Mouse (Mus musculus): Measurements from ENCODE around the gene Sike1.

Gene Sike1

DNA sequence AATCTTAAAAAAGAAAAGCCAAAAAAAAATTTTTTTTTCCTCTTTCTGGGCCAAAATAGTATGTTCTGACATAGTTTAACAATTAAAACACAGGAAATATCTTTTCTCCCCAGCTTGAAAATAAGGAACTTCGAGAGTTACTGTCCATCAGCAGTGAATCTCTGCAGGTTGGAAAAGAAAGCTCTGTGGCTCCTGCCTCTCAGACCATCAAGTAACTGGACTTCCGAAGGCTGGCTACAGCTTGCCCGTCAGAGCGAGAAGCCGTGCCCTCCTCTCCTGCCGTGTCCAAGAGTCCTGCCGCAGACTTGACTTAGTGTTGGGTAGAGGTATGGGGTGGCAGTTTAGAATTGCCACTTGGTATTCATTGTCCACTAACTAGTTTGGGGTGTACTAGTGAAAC lies 6.1 kb downstream of the Sike1 start:
- peaks cover 11% of the 10 kb centered on the region for H3K4me1 ChIP-seq (replicated peaks; ENCODE audit: low read depth, low read length)
- H3K27me3 ChIP-seq (ENCODE audit: insufficient read depth, low read length) = no peaks in the 10 kb centered on the region
- no peak overlapping the region for H3K4me3 ChIP-seq (replicated peaks; ENCODE audit: low read length)
- peaks cover 75% of the 10 kb centered on the region for H3K36me3 ChIP-seq (ENCODE audit: insufficient read depth, low read length)
- no peaks in the 10 kb centered on the region for H3K9me3 ChIP-seq (ENCODE audit: low read length)
- TF ChIP-seq NANOG (IDR thresholded peaks at IDR 0.05; ENCODE audit: borderline replicate concordance, low read length) = no peak
- no peak for TF ChIP-seq POU5F1 (IDR thresholded peaks at IDR 0.05; ENCODE audit: borderline replicate concordance, low read length)
- TF ChIP-seq CTCF (conservative IDR thresholded peaks at IDR 0.05; ENCODE audit: low read length) = no peak

DNA sequence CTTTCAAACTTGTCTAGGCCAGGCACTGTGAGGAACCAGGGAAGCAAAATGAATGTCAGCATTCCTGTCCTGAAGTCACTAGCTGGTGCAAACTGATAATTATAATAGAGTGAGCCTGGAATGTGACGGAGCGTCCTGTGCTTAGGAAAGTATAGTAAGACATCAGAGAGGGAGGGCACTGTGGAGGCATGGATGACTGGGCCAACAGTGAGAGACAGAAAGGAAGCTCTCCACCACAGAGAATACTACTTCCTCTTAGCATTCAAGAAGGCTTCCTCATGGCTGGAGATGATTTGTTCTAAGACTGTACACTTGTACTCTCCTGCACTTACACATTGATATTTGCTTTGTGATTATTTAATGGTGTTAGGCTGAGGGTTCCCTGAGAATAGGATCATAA lies 21.8 kb downstream of the Sike1 start:
- Histone ChIP-seq H3K4me3 (replicated peaks; ENCODE audit: low read length) (no peak overlapping the region), H3K36me3 (ENCODE audit: insufficient read depth, low read length) (peaks cover 8% of the 10 kb centered on the region), H3K4me1 (replicated peaks; ENCODE audit: low read depth, low read length) (peaks cover 32% of the 10 kb centered on the region), H3K9me3 (ENCODE audit: low read length) (no peaks in the 10 kb centered on the region), H3K27me3 (ENCODE audit: insufficient read depth, low read length) (no peaks in the 10 kb centered on the region)
- TF ChIP-seq CTCF (conservative IDR thresholded peaks at IDR 0.05; ENCODE audit: low read length) = no peak
- TF ChIP-seq POU5F1 (IDR thresholded peaks at IDR 0.05; ENCODE audit: borderline replicate concordance, low read length) = no peak
- TF ChIP-seq NANOG (IDR thresholded peaks at IDR 0.05; ENCODE audit: borderline replicate concordance, low read length) = no peak

GRCm38 (mm10) chr3:103019462-103019861 lies 24.0 kb downstream of the Sike1 start:
- H3K36me3 ChIP-seq (ENCODE audit: insufficient read depth, low read length) = peaks cover 16% of the 10 kb centered on the region
- peak overlapping the region; percentile 98 for H3K4me3 ChIP-seq (replicated peaks; ENCODE audit: low read length)
- TF ChIP-seq CTCF (conservative IDR thresholded peaks at IDR 0.05; ENCODE audit: low read length) (no peak), POU5F1 (IDR thresholded peaks at IDR 0.05; ENCODE audit: borderline replicate concordance, low read length) (no peak), NANOG (IDR thresholded peaks at IDR 0.05; ENCODE audit: borderline replicate concordance, low read length) (no peak)
- no peaks in the 10 kb centered on the region for H3K27me3 ChIP-seq (ENCODE audit: insufficient read depth, low read length)
- no peaks in the 10 kb centered on the region for H3K9me3 ChIP-seq (ENCODE audit: low read length)
- peaks cover 42% of the 10 kb centered on the region for H3K4me1 ChIP-seq (replicated peaks; ENCODE audit: low read depth, low read length)

DNA sequence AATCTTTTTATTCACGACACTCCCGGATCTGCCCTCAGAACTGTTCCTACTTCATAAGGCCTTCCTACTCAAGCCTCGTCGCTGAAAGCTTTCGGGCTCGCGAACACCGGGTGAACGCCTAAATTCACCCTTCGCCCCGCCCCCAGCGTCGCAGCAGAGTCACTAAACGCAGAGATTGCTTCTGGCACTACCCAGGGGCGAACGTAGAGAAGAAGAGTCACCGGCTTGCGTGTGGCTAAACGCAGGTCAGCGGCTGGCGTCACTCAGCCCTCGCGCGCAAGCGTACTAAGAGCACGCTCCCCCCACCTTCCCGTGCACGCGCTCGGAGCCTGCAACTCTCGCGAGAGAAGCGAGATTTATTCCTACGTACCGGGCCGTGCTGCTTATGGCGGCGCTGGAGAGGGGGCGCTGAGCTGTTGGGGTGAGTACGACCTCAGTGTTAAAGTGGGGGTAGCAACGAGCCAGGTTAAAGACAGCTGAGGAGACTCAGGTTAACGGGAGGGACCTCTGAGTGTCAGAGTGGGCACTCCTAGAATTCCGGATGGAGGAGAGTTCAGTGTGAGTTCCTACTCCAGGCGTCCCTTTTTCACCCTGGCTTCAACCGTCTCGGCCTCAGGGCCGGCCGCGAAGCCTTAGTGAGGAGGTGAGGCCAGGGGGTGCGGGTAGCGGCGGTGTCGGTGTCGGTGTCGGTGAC lies 24.9 kb downstream of the Sike1 start, which contains the start of gene Csde1:
Csde1 (plus strand) TSS at position 178 of the 694 bp plus-strand sequence.
- H3K4me1 ChIP-seq (replicated peaks; ENCODE audit: low read depth, low read length) = peaks cover 45% of the 10 kb centered on the region
- H3K4me3 ChIP-seq (replicated peaks; ENCODE audit: low read length) = peak within 1 kb of the TSS; percentile 98
- H3K36me3 ChIP-seq (ENCODE audit: insufficient read depth, low read length) = peaks cover 21% of the 10 kb centered on the region
- H3K27me3 ChIP-seq (ENCODE audit: insufficient read depth, low read length) = no peaks in the 10 kb centered on the region
- H3K9me3 ChIP-seq (ENCODE audit: low read length) = no peaks in the 10 kb centered on the region
- TF ChIP-seq NANOG (IDR thresholded peaks at IDR 0.05; ENCODE audit: borderline replicate concordance, low read length) = no peak
- TF ChIP-seq CTCF (conservative IDR thresholded peaks at IDR 0.05; ENCODE audit: low read length) = no peak
- no peak for TF ChIP-seq POU5F1 (IDR thresholded peaks at IDR 0.05; ENCODE audit: borderline replicate concordance, low read length)

DNA sequence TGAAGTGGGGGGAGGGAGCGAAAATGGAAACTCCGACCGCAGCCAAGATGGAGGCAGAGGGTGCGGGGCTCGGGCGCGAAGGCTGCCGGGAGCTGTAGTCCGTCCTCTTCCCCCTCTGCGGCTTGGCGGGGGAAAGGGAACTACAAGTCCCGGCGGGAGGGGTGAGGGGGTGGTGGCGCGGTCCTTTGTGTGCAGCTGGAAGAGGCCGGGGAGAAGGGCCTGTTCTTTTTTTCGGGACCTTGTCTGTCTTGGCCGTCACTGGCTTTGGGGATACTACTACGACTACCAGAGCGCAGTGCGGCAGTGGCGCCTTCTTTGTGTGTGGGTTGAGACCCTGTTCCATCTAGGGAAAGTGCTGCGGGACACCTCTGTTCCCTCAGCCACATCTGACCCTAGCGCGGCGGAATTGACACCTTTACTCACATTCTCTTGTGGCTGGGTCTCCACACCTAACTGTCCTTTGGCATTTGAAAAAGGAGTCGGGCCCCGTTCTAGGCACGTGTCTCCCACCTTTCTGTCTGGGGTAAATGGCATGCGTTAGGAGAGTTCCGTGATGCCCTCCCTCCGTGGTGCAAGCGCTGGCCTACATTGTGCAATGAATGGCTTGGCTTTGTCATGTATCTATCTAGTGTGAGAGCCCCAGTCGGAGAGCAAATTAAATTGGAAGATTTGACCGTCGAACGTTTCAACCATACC lies 25.6 kb downstream of the Sike1 start:
- peaks cover 27% of the 10 kb centered on the region for H3K36me3 ChIP-seq (ENCODE audit: insufficient read depth, low read length)
- no peak for TF ChIP-seq CTCF (conservative IDR thresholded peaks at IDR 0.05; ENCODE audit: low read length)
- peaks cover 49% of the 10 kb centered on the region for H3K4me1 ChIP-seq (replicated peaks; ENCODE audit: low read depth, low read length)
- H3K4me3 ChIP-seq (replicated peaks; ENCODE audit: low read length) = peak overlapping the region; percentile 98
- H3K27me3 ChIP-seq (ENCODE audit: insufficient read depth, low read length) = no peaks in the 10 kb centered on the region
- H3K9me3 ChIP-seq (ENCODE audit: low read length) = no peaks in the 10 kb centered on the region

GRCm38 (mm10) chr3:103026174-103026573 lies 30.7 kb downstream of the Sike1 start:
- H3K27me3 ChIP-seq (ENCODE audit: insufficient read depth, low read length) = no peaks in the 10 kb centered on the region
- peaks cover 72% of the 10 kb centered on the region for H3K36me3 ChIP-seq (ENCODE audit: insufficient read depth, low read length)
- TF ChIP-seq CTCF (conservative IDR thresholded peaks at IDR 0.05; ENCODE audit: low read length) (peak; percentile 42; the same call in 1 of the 2 replicates), POU5F1 (IDR thresholded peaks at IDR 0.05; ENCODE audit: borderline replicate concordance, low read length) (no peak), NANOG (IDR thresholded peaks at IDR 0.05; ENCODE audit: borderline replicate concordance, low read length) (no peak)
- peaks cover 71% of the 10 kb centered on the region for H3K4me1 ChIP-seq (replicated peaks; ENCODE audit: low read depth, low read length)
- H3K4me3 ChIP-seq (replicated peaks; ENCODE audit: low read length) = no peak overlapping the region
- no peaks in the 10 kb centered on the region for H3K9me3 ChIP-seq (ENCODE audit: low read length)

GRCm38 (mm10) chr3:103040285-103040684 lies 44.8 kb downstream of the Sike1 start:
- H3K4me1 ChIP-seq (replicated peaks; ENCODE audit: low read depth, low read length) = 0 out of 2 replicates have a peak, but pooled peaks cover 7% of the 10 kb centered on the region
- no peaks in the 10 kb centered on the region for H3K27me3 ChIP-seq (ENCODE audit: insufficient read depth, low read length)
- H3K4me3 ChIP-seq (replicated peaks; ENCODE audit: low read length) = no peak overlapping the region
- TF ChIP-seq POU5F1 (IDR thresholded peaks at IDR 0.05; ENCODE audit: borderline replicate concordance, low read length) = no peak
- no peak for TF ChIP-seq CTCF (conservative IDR thresholded peaks at IDR 0.05; ENCODE audit: low read length)
- no peak for TF ChIP-seq NANOG (IDR thresholded peaks at IDR 0.05; ENCODE audit: borderline replicate concordance, low read length)
- peaks cover 92% of the 10 kb centered on the region for H3K36me3 ChIP-seq (ENCODE audit: insufficient read depth, low read length)
- no peaks in the 10 kb centered on the region for H3K9me3 ChIP-seq (ENCODE audit: low read length)

- Histone ChIP-seq H3K4me1 (replicated peaks; ENCODE audit: low read depth, low read length) (0 out of 2 replicates have a peak, but pooled peaks cover 5% of the 10 kb centered on the region), H3K36me3 (ENCODE audit: insufficient read depth, low read length) (peaks cover 94% of the 10 kb centered on the region), H3K4me3 (replicated peaks; ENCODE audit: low read length) (no peak overlapping the region), H3K27me3 (ENCODE audit: insufficient read depth, low read length) (no peaks in the 10 kb centered on the region), H3K9me3 (ENCODE audit: low read length) (no peaks in the 10 kb centered on the region)
- TF ChIP-seq CTCF (conservative IDR thresholded peaks at IDR 0.05; ENCODE audit: low read length) (no peak), NANOG (IDR thresholded peaks at IDR 0.05; ENCODE audit: borderline replicate concordance, low read length) (no peak), POU5F1 (IDR thresholded peaks at IDR 0.05; ENCODE audit: borderline replicate concordance, low read length) (no peak)
Observed at GRCm38 (mm10) chr3:103040861-103041379, 45.4 kb downstream of the Sike1 start.
